Mouse (Mus musculus) myocyte (in vitro differentiated cells): ENCODE results near the gene Xpo5. TPM values are rescaled to one million over a fixed set of nuclear protein-coding genes. Genes with fewer than 3 reads are reported as not detected.

Experiments used
- H3K27me3 ChIP-seq: one replicate; pipeline ENCODE4 v1.6.1; 2011; ENCODE audit not compliant: control insufficient read depth, insufficient read depth, insufficient read length
- H3K36me3 ChIP-seq: one replicate; pipeline ENCODE4 v1.6.1; 2011; ENCODE audit not compliant: control insufficient read depth, insufficient read depth
- H3K4me2 ChIP-seq: one replicate; pipeline ENCODE4 v1.6.1; 2011; ENCODE audit warnings: low read depth, control low read depth
- H3K4me3 ChIP-seq: one replicate; pipeline ENCODE4 v1.5.1; 2011; ENCODE audit warnings: mild to moderate bottlenecking, control low read depth, moderate library complexity
- H3K79me2 ChIP-seq: one replicate; pipeline ENCODE4 v1.6.1; 2011; ENCODE audit not compliant: control insufficient read depth, insufficient read depth
- H3ac ChIP-seq: one replicate; pipeline ENCODE4 v1.6.1; 2011; ENCODE audit not compliant: control insufficient read depth, insufficient read length
- CEBPB ChIP-seq: IDR thresholded peaks from 2 replicates; pipeline ENCODE4 v1.6.1; 2011; ENCODE audit warnings: mild to moderate bottlenecking, moderate library complexity; ENCODE audit not compliant: poor library complexity, insufficient read depth, severe bottlenecking
- E2F4 ChIP-seq: IDR thresholded peaks from one replicate; pipeline ENCODE4 v1.6.1; 2011; ENCODE audit warnings: mild to moderate bottlenecking, control low read depth, moderate library complexity; ENCODE audit not compliant: insufficient read depth
- MAX ChIP-seq: IDR thresholded peaks from one replicate; pipeline ENCODE4 v1.6.1; 2011; ENCODE audit warnings: low read depth, mild to moderate bottlenecking, control low read depth
- MYOD1 ChIP-seq, 3 experiments: IDR thresholded peaks; one replicate each; pipeline ENCODE4 v1.6.1; 2011; ENCODE audit warnings: control low read depth in 2 of 3, low read depth in 2 of 3, mild to moderate bottlenecking in 2 of 3, moderate library complexity in 1 of 3; ENCODE audit not compliant: insufficient read length in 2 of 3, control insufficient read depth in 1 of 3
- MYOG ChIP-seq, 3 experiments: IDR thresholded peaks; one replicate each; pipeline ENCODE4 v1.6.1; 2011; ENCODE audit warnings: control low read depth in 2 of 3, low read depth in 2 of 3, mild to moderate bottlenecking in 2 of 3; ENCODE audit not compliant: insufficient read length in 2 of 3, control insufficient read depth in 1 of 3, insufficient read depth in 1 of 3
- POLR2A ChIP-seq: IDR thresholded peaks from one replicate; pipeline ENCODE4 v1.6.1; 2011; ENCODE audit warnings: low read depth, mild to moderate bottlenecking, control low read depth, moderate library complexity; ENCODE audit not compliant: insufficient read length
- POLR2AphosphoS2 ChIP-seq: IDR thresholded peaks from one replicate; pipeline ENCODE4 v1.6.1; 2011; ENCODE audit warnings: low read depth, control low read depth; ENCODE audit not compliant: insufficient read length
- REST ChIP-seq: IDR thresholded peaks from one replicate; pipeline ENCODE4 v1.6.1; 2011; ENCODE audit warnings: mild to moderate bottlenecking, control low read depth, moderate library complexity; ENCODE audit not compliant: insufficient read depth, insufficient read length
- SRF ChIP-seq: IDR thresholded peaks from one replicate; pipeline ENCODE4 v1.6.1; 2011; ENCODE audit warnings: low read depth; ENCODE audit not compliant: control insufficient read depth, insufficient read length
- TCF12 ChIP-seq: IDR thresholded peaks from one replicate; pipeline ENCODE4 v1.6.1; 2011; ENCODE audit warnings: mild to moderate bottlenecking, control low read depth; ENCODE audit not compliant: poor library complexity, insufficient read depth, severe bottlenecking
- TCF3 ChIP-seq: IDR thresholded peaks from one replicate; pipeline ENCODE4 v1.6.1; 2011; ENCODE audit warnings: low read depth, control low read depth; ENCODE audit not compliant: insufficient read length
- USF1 ChIP-seq: IDR thresholded peaks from one replicate; pipeline ENCODE4 v1.6.1; 2011; ENCODE audit warnings: low read depth, mild to moderate bottlenecking, control low read depth, moderate library complexity
- polyA plus RNA-seq: library from polyadenylated mRNA; unstranded; fragments of >200 nt; fragmentation: generic; extraction: Trizol; gene quantifications from one replicate; pipeline ENCODE4 v1.2.1, GENCODE M21; 2012; ENCODE audit warnings: missing spikeins

Gene Xpo5
- polyA plus RNA-seq, 1 experiment = 31.9 TPM

GRCm38 (mm10) chr17:46170538-46170937 lies 32.0 kb upstream of the Xpo5 start:
- H3K27me3 ChIP-seq = no peaks in the 10 kb centered on the region
- no peaks in the 10 kb centered on the region for H3K79me2 ChIP-seq
- no peak for TF ChIP-seq E2F4
- TF ChIP-seq MAX = no peak
- TF ChIP-seq POLR2AphosphoS2 = peak; percentile 70
- peak; percentile 40 for TF ChIP-seq POLR2A
- peaks cover 53% of the 10 kb centered on the region for H3K36me3 ChIP-seq
- H3ac ChIP-seq = no peak overlapping the region
- no peak overlapping the region for H3K4me2 ChIP-seq
- no peak overlapping the region for H3K4me3 ChIP-seq

GRCm38 (mm10) chr17:46182273-46182672 lies 20.3 kb upstream of the Xpo5 start:
- TF ChIP-seq POLR2AphosphoS2 (no peak), CEBPB (no peak), E2F4 (no peak), MYOG (IDR thresholded peaks at IDR 0.05; ENCODE audit: control insufficient read depth in 1 of 3, insufficient read depth in 1 of 3, insufficient read length in 2 of 3, low read depth in 2 of 3) (no peak), USF1 (no peak), TCF3 (no peak), POLR2A (no peak), SRF (no peak), MAX (no peak), MYOD1 (IDR thresholded peaks at IDR 0.05; ENCODE audit: control insufficient read depth in 1 of 3, insufficient read length in 2 of 3, low read depth in 2 of 3) (no peak), REST (no peak), TCF12 (no peak)
- Histone ChIP-seq H3K4me2 (no peak overlapping the region), H3K36me3 (peaks cover 45% of the 10 kb centered on the region), H3K27me3 (no peaks in the 10 kb centered on the region), H3K4me3 (no peak overlapping the region), H3ac (no peak overlapping the region), H3K79me2 (no peaks in the 10 kb centered on the region)

- TF ChIP-seq MYOG (IDR thresholded peaks at IDR 0.05; ENCODE audit: control insufficient read depth in 1 of 3, insufficient read depth in 1 of 3, insufficient read length in 2 of 3, low read depth in 2 of 3) (no peak), SRF (no peak)
- H3K79me2 ChIP-seq = no peaks in the 10 kb centered on the region
- no peaks in the 10 kb centered on the region for H3K27me3 ChIP-seq
- H3K4me3 ChIP-seq = no peak overlapping the region
- no peak overlapping the region for H3K4me2 ChIP-seq
- H3K36me3 ChIP-seq = peaks cover 17% of the 10 kb centered on the region
- H3ac ChIP-seq = no peak overlapping the region
Measured at GRCm38 (mm10) chr17:46188829-46189228, 13.8 kb upstream of the Xpo5 start.

- H3K4me2 ChIP-seq = peak overlapping the region; percentile 75
- H3ac ChIP-seq = no peak overlapping the region
- peaks cover 12% of the 10 kb centered on the region for H3K36me3 ChIP-seq
- TF ChIP-seq REST (no peak), POLR2A (no peak), MAX (no peak), USF1 (no peak), E2F4 (no peak), POLR2AphosphoS2 (no peak), SRF (no peak), MYOG (IDR thresholded peaks at IDR 0.05; ENCODE audit: control insufficient read depth in 1 of 3, insufficient read depth in 1 of 3, insufficient read length in 2 of 3, low read depth in 2 of 3) (no peak), TCF12 (no peak), TCF3 (no peak)
- no peaks in the 10 kb centered on the region for H3K27me3 ChIP-seq
- peaks cover 65% of the 10 kb centered on the region for H3K79me2 ChIP-seq
- peak overlapping the region; percentile 99 for H3K4me3 ChIP-seq
Measured at GRCm38 (mm10) chr17:46201151-46201550, 1.4 kb upstream of the Xpo5 start.

- Histone ChIP-seq H3K4me3 (peak overlapping the region; percentile 99), H3K27me3 (no peaks in the 10 kb centered on the region), H3K4me2 (peak overlapping the region; percentile 86), H3K36me3 (peaks cover 19% of the 10 kb centered on the region), H3K79me2 (peaks cover 62% of the 10 kb centered on the region), H3ac (peak overlapping the region; percentile 52)
- no peak for TF ChIP-seq CEBPB
- no peak for TF ChIP-seq REST
- no peak for TF ChIP-seq POLR2A
- no peak for TF ChIP-seq USF1
- TF ChIP-seq SRF = no peak
- no peak for TF ChIP-seq POLR2AphosphoS2
- no peak for TF ChIP-seq MYOD1 (IDR thresholded peaks at IDR 0.05; ENCODE audit: control insufficient read depth in 1 of 3, insufficient read length in 2 of 3, low read depth in 2 of 3)
- TF ChIP-seq TCF12 = no peak
Measured at GRCm38 (mm10) chr17:46203078-46203477, 496 bp downstream of the Xpo5 start.
